Mouse (Mus musculus) heart, embryonic 14.5 days (tissue): ENCODE measurements around the gene Gimap9. TPM values are rescaled to one million over a fixed set of nuclear protein-coding genes. Genes with fewer than 3 reads are reported as not detected.
"Not testable (repeated sequence)": the region's sequence is repeated elsewhere in the genome, so short reads cannot be mapped to it uniquely, and the experiment has no call there.

Experiments used
- ATAC-seq: fragments of 200-750 bp; cut with Nextera tagmentation; 2 replicates; pipeline ENCODE4 v1.8.0; 2017; ENCODE audit warnings: low read depth, moderate TSS enrichment; ENCODE audit not compliant: insufficient number of reproducible peaks, insufficient read depth, low FRiP score
- H3K27ac ChIP-seq, 2 experiments: fragments of 200-500 bp in 1 of 2; fragments of 300-500 bp in 1 of 2; sonication (generic) in 1 of 2; replicated peaks in 1 of 2; 2 replicates each; pipeline ENCODE4 v1.5.1; 2012 to 2014; ENCODE audit warnings: low read depth in 2 of 2, low read length in 2 of 2, control low read depth in 1 of 2, mild to moderate bottlenecking in 1 of 2, mixed read lengths in 1 of 2; ENCODE audit not compliant: control insufficient read depth in 1 of 2, insufficient read depth in 1 of 2
- H3K27me3 ChIP-seq: fragments of 300-500 bp; sonication (generic); 2 replicates; pipeline ENCODE4 v1.6.1; 2014; ENCODE audit warnings: mild to moderate bottlenecking, low read length, control low read depth; ENCODE audit not compliant: control insufficient read depth, insufficient read depth
- H3K36me3 ChIP-seq: fragments of 300-500 bp; sonication (generic); 2 replicates; pipeline ENCODE4 v1.6.1; 2014; ENCODE audit warnings: mild to moderate bottlenecking, control low read depth, low read length, mixed read lengths; ENCODE audit not compliant: control insufficient read depth, insufficient read depth
- H3K4me1 ChIP-seq, 2 experiments: fragments of 200-500 bp in 1 of 2; fragments of 300-500 bp in 1 of 2; sonication (generic) in 1 of 2; 2 replicates each; pipeline ENCODE4 v1.6.1; 2012 to 2014; ENCODE audit warnings: low read length in 2 of 2, control low read depth in 1 of 2, mixed read lengths in 1 of 2; ENCODE audit not compliant: control insufficient read depth in 2 of 2, insufficient read depth in 2 of 2
- H3K4me2 ChIP-seq: fragments of 300-500 bp; sonication (generic); 2 replicates; pipeline ENCODE4 v1.6.1; 2014; ENCODE audit warnings: mild to moderate bottlenecking, low read length
- H3K4me3 ChIP-seq, 2 experiments: fragments of 200-500 bp in 1 of 2; fragments of 300-500 bp in 1 of 2; sonication (generic) in 1 of 2; 2 replicates each; pipeline ENCODE4 v1.5.1; 2012 to 2014; ENCODE audit warnings: low read length in 2 of 2, mild to moderate bottlenecking in 2 of 2, control low read depth in 1 of 2, low read depth in 1 of 2, moderate library complexity in 1 of 2; ENCODE audit not compliant: control insufficient read depth in 1 of 2, insufficient read depth in 1 of 2
- H3K9ac ChIP-seq: fragments of 300-500 bp; sonication (generic); 2 replicates; pipeline ENCODE4 v1.6.1; 2014; ENCODE audit warnings: mild to moderate bottlenecking, low read length
- H3K9me3 ChIP-seq: fragments of 300-500 bp; sonication (generic); 2 replicates; pipeline ENCODE4 v1.6.1; 2016; ENCODE audit warnings: low read length, control low read depth; ENCODE audit not compliant: control insufficient read depth
- WGBS: fragments of 180-500 bp; shearing (Covaris S2); extraction: QIAGEN DNeasy Blood & Tissue Kit; methylation state at CpG from one replicate; pipeline ENCODE4 v1.1.7; 2014; 5-methylcytosine and 5-hydroxymethylcytosine counted together
- polyA plus RNA-seq: library from polyadenylated mRNA; unstranded; fragments of >200 nt; fragmentation: Nextera tagmentation; extraction: Ambion mirVana; gene quantifications from 2 replicates; pipeline ENCODE4 v1.2.1, GENCODE M21; 2014

Gimap9 gene
- polyA plus RNA-seq, 1 experiment from 2014 or later = 6.3 TPM

- not testable (repeated sequence) for H3K4me2 ChIP-seq, H3K9ac ChIP-seq, ATAC-seq, H3K9me3 ChIP-seq, H3K4me1 ChIP-seq, H3K27ac ChIP-seq, H3K36me3 ChIP-seq, H3K27me3 ChIP-seq, H3K4me3 ChIP-seq
- 92% methylated on average over 3 of the region's 4 CpGs for WGBS
Observed at GRCm38 (mm10) chr6:48683263-48683821, 7.4 kb downstream of the Gimap9 start.

DNA sequence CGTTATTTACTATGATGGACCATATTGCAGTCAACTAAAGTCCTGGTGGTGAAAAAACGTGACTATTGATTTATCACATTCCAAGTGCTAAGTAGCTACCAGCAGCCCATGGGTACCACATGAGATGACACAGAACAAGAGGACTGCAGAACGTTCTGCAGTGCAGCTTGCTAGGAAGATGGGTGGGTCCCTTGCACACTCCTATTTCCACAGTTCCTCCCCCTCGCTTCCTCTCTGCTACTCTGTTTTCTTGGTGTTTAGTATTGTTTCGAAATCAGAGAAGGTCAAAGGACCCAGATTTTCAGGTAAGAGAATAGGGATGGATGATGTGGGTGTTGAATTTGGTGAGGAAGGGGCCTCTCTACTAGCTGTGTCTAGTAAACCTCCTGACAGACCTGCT lies 8.4 kb downstream of the Gimap9 start, which contains the start of gene Gimap4:
Gene Gimap4, plus strand, starts transcription at position 231 of the 400 bp plus-strand sequence.
- Histone ChIP-seq H3K36me3 (no peaks in the 10 kb centered on the region), H3K27me3 (no peaks in the 10 kb centered on the region), H3K4me3 (peak within 1 kb of the TSS in 1 of 2 experiments; percentile 13; a peak in 2 of 4 replicates), H3K27ac (peak within 1 kb of the TSS; percentile 40 to 73), H3K9me3 (no peaks in the 10 kb centered on the region), H3K4me2 (peak within 1 kb of the TSS; percentile 15), H3K9ac (peak within 1 kb of the TSS; percentile 41; the same call in 1 of the 2 replicates), H3K4me1 (peaks cover 0 to 2% of the 10 kb centered on the region in 2 experiments; a peak in 1 of 4 replicates)
- 45% methylated on average over 5 of the region's 5 CpGs for WGBS
- ATAC-seq = no peak

DNA sequence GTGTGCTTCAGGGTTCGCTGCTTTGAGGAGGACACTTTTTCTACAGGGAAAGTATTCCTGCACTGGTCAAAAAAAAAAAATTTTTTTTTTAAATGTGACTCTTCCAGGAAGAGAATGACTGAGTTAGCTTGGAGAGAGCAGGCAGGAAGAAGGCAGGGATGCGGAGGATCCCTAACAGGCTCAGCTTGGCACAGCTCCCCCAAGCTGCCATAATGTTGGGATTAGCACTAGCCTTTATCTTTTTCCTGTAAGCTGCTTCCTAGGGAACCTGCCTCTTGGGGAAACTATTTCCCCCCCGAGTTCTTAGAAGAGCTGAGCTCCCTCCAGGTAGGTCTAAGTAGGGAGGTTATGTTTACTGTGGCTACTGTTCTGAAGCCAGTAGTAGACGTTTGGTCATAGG lies 8.9 kb downstream of the Gimap9 start:
- H3K4me1 ChIP-seq = peaks cover 0 to 2% of the 10 kb centered on the region in 2 experiments; a peak in 1 of 4 replicates
- no peak for ATAC-seq
- H3K27ac ChIP-seq = peak overlapping the region; percentile 40 to 73
- H3K9me3 ChIP-seq = no peaks in the 10 kb centered on the region
- H3K27me3 ChIP-seq = no peaks in the 10 kb centered on the region
- peak overlapping the region; percentile 15 for H3K4me2 ChIP-seq
- H3K9ac ChIP-seq = peak overlapping the region; percentile 41; the same call in 1 of the 2 replicates
- WGBS = 39% methylated on average over 4 of the region's 4 CpGs
- peak overlapping the region in 1 of 2 experiments; percentile 13; a peak in 2 of 4 replicates for H3K4me3 ChIP-seq
- no peaks in the 10 kb centered on the region for H3K36me3 ChIP-seq

- 69% methylated on average over 2 of the region's 2 CpGs for WGBS
Observed at GRCm38 (mm10) chr6:48685251-48685650, 9.3 kb downstream of the Gimap9 start.

GRCm38 (mm10) chr6:48685694-48686665 lies 10.1 kb downstream of the Gimap9 start:
- peaks cover 0 to 2% of the 10 kb centered on the region in 2 experiments; a peak in 1 of 4 replicates for H3K4me1 ChIP-seq
- peak overlapping the region; percentile 40 to 73 for H3K27ac ChIP-seq
- H3K4me2 ChIP-seq = peak overlapping the region; percentile 15
- H3K4me3 ChIP-seq = no peak overlapping the region
- 76% methylated on average over 7 of the region's 7 CpGs for WGBS
- H3K9me3 ChIP-seq = no peaks in the 10 kb centered on the region
- no peaks in the 10 kb centered on the region for H3K27me3 ChIP-seq
- H3K9ac ChIP-seq = no peak overlapping the region
- no peaks in the 10 kb centered on the region for H3K36me3 ChIP-seq
- no peak for ATAC-seq

More at GRCm38 (mm10) chr6:48685251-48685650, 9.3 kb downstream of the Gimap9 start:
- H3K4me3 ChIP-seq = peak overlapping the region in 1 of 2 experiments; percentile 13; a peak in 2 of 4 replicates
- ATAC-seq = no peak
- peak overlapping the region; percentile 15 for H3K4me2 ChIP-seq
- peak overlapping the region; percentile 41; the same call in 1 of the 2 replicates for H3K9ac ChIP-seq
- H3K36me3 ChIP-seq = no peaks in the 10 kb centered on the region
- peak overlapping the region; percentile 40 to 73 for H3K27ac ChIP-seq
- H3K9me3 ChIP-seq = no peaks in the 10 kb centered on the region
- H3K4me1 ChIP-seq = peaks cover 0 to 2% of the 10 kb centered on the region in 2 experiments; a peak in 1 of 4 replicates
- no peaks in the 10 kb centered on the region for H3K27me3 ChIP-seq

DNA sequence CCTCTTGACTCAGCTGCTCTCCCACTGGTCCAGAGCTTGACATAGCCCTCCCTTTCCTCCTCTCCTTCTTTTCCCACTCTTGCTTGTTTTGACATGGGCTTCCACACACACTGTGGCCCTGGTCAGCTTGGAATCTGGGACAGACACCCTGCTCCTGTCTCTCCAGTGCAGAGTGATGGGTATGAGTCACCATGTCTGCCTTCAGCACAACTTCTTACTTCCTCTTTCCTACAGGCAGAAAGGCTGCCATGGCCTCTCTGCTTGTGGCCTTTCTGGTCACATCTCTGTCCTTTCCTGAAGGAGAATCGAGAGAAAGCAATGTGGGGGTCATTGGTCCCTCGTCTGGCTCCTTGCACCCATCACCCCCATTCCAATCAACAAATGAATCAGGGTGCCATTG lies 11.1 kb downstream of the Gimap9 start:
- Histone ChIP-seq H3K9ac (no peak overlapping the region), H3K27me3 (no peaks in the 10 kb centered on the region), H3K4me2 (peak overlapping the region; percentile 15; the same call in 1 of the 2 replicates), H3K4me3 (no peak overlapping the region), H3K4me1 (peaks cover 0 to 2% of the 10 kb centered on the region in 2 experiments; a peak in 1 of 4 replicates), H3K27ac (no peak overlapping the region), H3K9me3 (no peaks in the 10 kb centered on the region), H3K36me3 (no peaks in the 10 kb centered on the region)
- WGBS = 75% methylated on average over 2 of the region's 2 CpGs
- ATAC-seq = no peak

GRCm38 (mm10) chr6:48689320-48689719 lies 13.4 kb downstream of the Gimap9 start:
- 44% methylated on average over 2 of the region's 2 CpGs for WGBS
- Histone ChIP-seq H3K4me2 (no peak overlapping the region), H3K27me3 (no peaks in the 10 kb centered on the region), H3K36me3 (no peaks in the 10 kb centered on the region), H3K4me1 (peaks cover 0 to 2% of the 10 kb centered on the region in 2 experiments; a peak in 1 of 4 replicates), H3K9ac (no peak overlapping the region), H3K9me3 (no peaks in the 10 kb centered on the region), H3K27ac (no peak overlapping the region), H3K4me3 (no peak overlapping the region)
- ATAC-seq = no peak
